Mouse (Mus musculus) cortical plate, adult 2 months (tissue): Measurements from ENCODE around the gene Mpdz. TPM values are rescaled to one million over a fixed set of nuclear protein-coding genes. Genes with fewer than 3 reads are reported as not detected.

Source experiments
- H3K27ac ChIP-seq: fragments of 200-500 bp; 2 replicates; pipeline ENCODE4 v1.5.1; 2012; ENCODE audit warnings: low read length, control low read depth, inconsistent platforms; ENCODE audit not compliant: insufficient read depth
- H3K4me1 ChIP-seq: fragments of 200-500 bp; 2 replicates; pipeline ENCODE4 v1.6.1; 2011; ENCODE audit warnings: low read length; ENCODE audit not compliant: control insufficient read depth, insufficient read depth
- H3K4me3 ChIP-seq: fragments of 200-500 bp; 2 replicates; pipeline ENCODE4 v1.5.1; 2011; ENCODE audit warnings: mild to moderate bottlenecking, low read length, control low read depth; ENCODE audit not compliant: insufficient read depth
- CTCF ChIP-seq: fragments of 200-500 bp; IDR thresholded peaks from 2 replicates; pipeline ENCODE4 v1.5.1; 2011; ENCODE audit warnings: mild to moderate bottlenecking, control low read depth, low read length; ENCODE audit not compliant: insufficient read depth; ENCODE audit errors: extremely low read depth
- POLR2A ChIP-seq: fragments of 200-500 bp; IDR thresholded peaks from 2 replicates; pipeline ENCODE4 v1.6.1; 2011; ENCODE audit warnings: mild to moderate bottlenecking, low read length, control low read depth; ENCODE audit not compliant: insufficient read depth; ENCODE audit errors: extremely low read depth
- polyA plus RNA-seq: library from polyadenylated mRNA; depleted of rRNA; stranded (reverse); fragments of >200 nt; gene quantifications from 2 replicates; pipeline ENCODE4 v1.2.3, GENCODE M21; 2012

Gene Mpdz
- polyA plus RNA-seq, 1 experiment: 36.3 TPM

DNA sequence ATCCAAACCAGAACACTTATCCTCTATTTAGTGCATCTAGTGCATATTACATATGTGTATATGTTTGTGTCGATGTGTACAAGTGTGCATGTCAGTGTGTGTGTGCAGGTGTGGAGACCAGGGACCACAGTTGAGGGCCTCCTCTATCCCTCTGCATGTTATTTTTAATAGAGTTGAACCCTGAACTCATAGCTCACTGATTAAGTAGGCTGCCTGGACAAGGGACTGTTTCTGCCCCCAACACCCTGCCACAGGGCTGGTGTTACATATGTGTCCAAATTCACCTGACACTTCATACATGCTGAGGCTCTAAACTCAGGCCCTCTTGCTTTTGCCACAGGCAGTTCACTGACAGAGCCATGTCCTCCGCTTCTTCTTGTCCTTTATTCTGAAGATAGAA, 169.5 kb downstream of the Mpdz start:
- Histone ChIP-seq H3K27ac (no peak overlapping the region), H3K4me1 (0 out of 2 replicates have a peak, but pooled peaks cover under 1% of the 10 kb centered on the region), H3K4me3 (no peak overlapping the region)
- TF ChIP-seq CTCF (no peak), POLR2A (no peak)

DNA sequence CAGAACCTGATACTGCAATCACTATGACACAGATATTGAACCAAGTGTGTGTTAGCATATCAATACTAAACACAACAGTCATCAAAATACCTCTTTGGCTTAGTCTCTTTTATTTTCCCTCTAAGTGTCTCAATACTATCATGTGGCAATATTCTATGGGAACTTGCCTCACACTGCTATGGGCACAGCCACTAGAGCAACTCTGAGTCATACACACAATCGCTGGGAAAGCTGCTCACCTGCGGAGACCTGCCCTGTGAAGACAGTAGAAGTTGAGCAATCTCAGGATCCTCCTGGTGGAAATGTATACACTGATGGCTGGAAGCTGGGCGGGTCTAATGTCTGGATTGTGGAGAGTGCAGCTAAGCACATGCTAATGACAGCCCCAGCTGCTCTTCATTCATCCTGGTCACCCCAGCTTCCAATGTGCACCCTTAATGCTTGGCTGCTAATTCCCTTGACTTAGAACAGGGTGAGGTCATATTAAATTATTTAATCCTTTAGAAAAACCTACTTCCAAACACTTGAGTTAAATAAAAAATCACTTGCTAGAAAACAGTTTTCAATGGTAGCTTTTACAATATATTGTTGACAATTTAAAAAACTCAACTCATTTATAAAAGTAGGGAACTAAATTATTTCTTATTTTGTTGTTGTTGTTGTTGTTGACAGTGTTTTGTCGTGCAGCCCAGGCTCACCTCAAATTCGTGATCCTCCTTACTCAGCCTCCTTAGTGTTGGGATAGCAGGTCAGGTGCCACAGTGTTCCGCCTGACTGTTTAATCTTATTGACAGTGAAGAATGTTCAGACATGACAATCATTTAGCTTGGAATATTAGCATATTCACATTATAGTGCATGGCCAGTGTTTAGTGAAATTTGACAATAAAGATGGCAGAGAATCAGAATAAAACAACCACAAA, 189.5 kb downstream of the Mpdz start:
- H3K4me3 ChIP-seq: no peak overlapping the region
- no peak overlapping the region for H3K27ac ChIP-seq
- no peak for TF ChIP-seq CTCF
- no peak for TF ChIP-seq POLR2A
- H3K4me1 ChIP-seq: no peaks in the 10 kb centered on the region

DNA sequence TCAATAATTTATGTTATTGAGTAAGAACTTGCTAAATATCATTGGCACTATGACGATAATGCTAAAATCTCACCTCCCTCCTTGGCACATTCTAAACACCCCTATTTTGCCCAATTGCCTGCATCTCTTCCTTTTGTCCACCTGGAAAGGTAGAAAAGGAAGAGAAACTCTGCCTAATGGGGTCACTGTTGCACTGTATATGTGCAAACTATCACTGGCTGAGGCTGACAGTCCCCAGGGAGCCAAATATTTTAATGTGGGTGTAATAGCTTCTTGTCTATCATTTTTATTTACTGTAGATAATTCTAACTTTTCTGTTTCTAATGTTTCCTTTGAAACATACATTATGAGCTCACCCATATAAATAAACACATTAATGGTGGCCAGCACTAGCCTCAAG, 190.3 kb downstream of the Mpdz start:
- Histone ChIP-seq H3K4me3 (no peak overlapping the region), H3K27ac (no peak overlapping the region), H3K4me1 (no peaks in the 10 kb centered on the region)
- TF ChIP-seq CTCF: no peak
- TF ChIP-seq POLR2A: no peak

DNA sequence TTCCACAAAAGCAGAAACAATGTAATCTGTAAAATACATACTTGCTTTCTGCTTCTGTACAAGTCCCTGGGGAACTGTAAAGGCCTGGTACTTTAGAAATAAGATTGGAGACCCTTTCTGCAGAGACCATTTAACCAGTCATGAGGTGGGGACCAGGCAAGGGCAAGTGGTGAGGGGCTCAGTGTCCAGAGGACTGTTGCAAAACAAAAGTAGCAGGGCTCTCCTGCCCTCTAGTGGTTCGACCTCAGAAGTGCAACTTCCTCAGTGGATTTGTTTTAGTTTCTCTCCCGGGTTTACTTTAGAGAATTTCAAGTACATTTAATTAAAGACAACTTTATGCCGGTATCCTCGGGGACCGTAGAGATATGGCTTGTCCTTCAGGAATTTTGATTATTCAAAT, 190.7 kb downstream of the Mpdz start:
- H3K4me3 ChIP-seq: no peak overlapping the region
- no peak for TF ChIP-seq POLR2A
- peak; percentile 79 for TF ChIP-seq CTCF
- H3K4me1 ChIP-seq: no peaks in the 10 kb centered on the region
- no peak overlapping the region for H3K27ac ChIP-seq

DNA sequence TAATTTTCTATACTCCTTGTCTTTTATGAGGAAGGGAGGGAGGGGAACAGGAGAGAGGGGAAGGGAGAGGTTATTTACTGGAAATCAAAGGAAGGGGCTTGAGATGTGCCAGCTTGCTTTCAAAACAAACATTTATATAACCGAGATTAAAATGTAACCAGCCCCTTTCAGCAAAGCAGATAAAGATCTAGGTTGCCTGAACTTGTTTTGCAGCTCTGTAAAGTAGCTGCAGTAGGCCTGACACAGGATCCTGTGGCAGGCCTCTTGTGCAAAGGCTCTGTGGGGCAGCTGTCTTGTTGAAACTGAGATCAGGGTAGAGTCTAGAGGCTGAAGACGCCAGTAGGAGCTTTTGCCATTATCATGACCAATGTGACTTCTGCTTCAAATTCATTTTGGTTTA, 193.4 kb downstream of the Mpdz start:
- no peak overlapping the region for H3K27ac ChIP-seq
- H3K4me3 ChIP-seq: no peak overlapping the region
- TF ChIP-seq POLR2A (no peak), CTCF (no peak)
- no peaks in the 10 kb centered on the region for H3K4me1 ChIP-seq

DNA sequence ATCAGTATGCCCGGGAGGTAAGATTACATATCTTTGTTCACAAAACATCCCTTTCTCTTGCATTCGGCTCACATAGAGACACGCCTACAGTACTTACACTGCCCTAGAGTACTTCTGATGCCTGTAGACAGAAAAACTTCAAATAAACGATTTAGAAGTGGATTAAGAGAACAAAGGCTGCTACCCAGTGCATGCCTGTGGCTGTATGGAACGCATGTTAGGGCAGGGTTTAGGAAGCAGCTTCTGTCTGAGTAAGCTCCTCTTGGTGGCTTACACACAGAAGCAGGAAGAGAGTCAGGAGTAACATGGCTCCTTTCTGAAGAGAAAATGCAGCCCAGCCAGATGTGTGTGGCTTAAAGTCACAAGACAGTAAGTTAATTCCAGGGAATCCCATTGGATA, 206.4 kb downstream of the Mpdz start:
- TF ChIP-seq POLR2A: no peak
- no peak for TF ChIP-seq CTCF
- H3K4me1 ChIP-seq: no peaks in the 10 kb centered on the region
- no peak overlapping the region for H3K4me3 ChIP-seq
- H3K27ac ChIP-seq: no peak overlapping the region
